Mouse (Mus musculus): ENCODE results near the gene Ptprt. TPM values are rescaled to one million over a fixed set of nuclear protein-coding genes. Genes with fewer than 3 reads are reported as not detected.
A peak's percentile ranks its signal among the peaks of the same experiment; 100 is the strongest.

The Ptprt gene
- polyA plus RNA-seq, 1 experiment from 2014 or later: 14.0 TPM

GRCm38 (mm10) chr2:161640805-161641204 lies 1020.1 kb downstream of the Ptprt start:
- Histone ChIP-seq H3K4me2 (no peak overlapping the region), H3K27ac (replicated peaks) (no peak overlapping the region), H3K4me1 (no peaks in the 10 kb centered on the region), H3K27me3 (replicated peaks) (no peaks in the 10 kb centered on the region), H3K4me3 (replicated peaks) (no peak overlapping the region), H3K9ac (replicated peaks) (no peak overlapping the region), H3K9me3 (replicated peaks) (no peaks in the 10 kb centered on the region), H3K36me3 (no peaks in the 10 kb centered on the region)
- ATAC-seq (ENCODE audit: low FRiP score): no peak
- 86% methylated on average over 2 of the region's 2 CpGs for WGBS

- Histone ChIP-seq H3K9me3 (replicated peaks) (no peaks in the 10 kb centered on the region), H3K27me3 (replicated peaks) (no peaks in the 10 kb centered on the region), H3K4me3 (replicated peaks) (no peak overlapping the region), H3K9ac (replicated peaks) (no peak overlapping the region), H3K36me3 (no peaks in the 10 kb centered on the region), H3K27ac (replicated peaks) (no peak overlapping the region), H3K4me2 (no peak overlapping the region), H3K4me1 (no peaks in the 10 kb centered on the region)
- WGBS: 97% methylated on average over 2 of the region's 2 CpGs
- ATAC-seq (ENCODE audit: low FRiP score): no peak
Observed at GRCm38 (mm10) chr2:161634084-161634483, 1026.9 kb downstream of the Ptprt start.

GRCm38 (mm10) chr2:161625896-161626295 lies 1035.1 kb downstream of the Ptprt start:
- ATAC-seq (ENCODE audit: low FRiP score): no peak
- Histone ChIP-seq H3K27me3 (replicated peaks) (no peaks in the 10 kb centered on the region), H3K9me3 (replicated peaks) (no peaks in the 10 kb centered on the region)

GRCm38 (mm10) chr2:161608401-161608800 lies 1052.5 kb downstream of the Ptprt start:
- Histone ChIP-seq H3K36me3 (no peaks in the 10 kb centered on the region), H3K27me3 (replicated peaks) (no peaks in the 10 kb centered on the region)

More at GRCm38 (mm10) chr2:161625896-161626295, 1035.1 kb downstream of the Ptprt start:
- Histone ChIP-seq H3K4me1 (no peaks in the 10 kb centered on the region), H3K36me3 (no peaks in the 10 kb centered on the region), H3K9ac (replicated peaks) (no peak overlapping the region), H3K4me2 (no peak overlapping the region), H3K27ac (replicated peaks) (no peak overlapping the region), H3K4me3 (replicated peaks) (no peak overlapping the region)
- WGBS: 85% methylated on average over 1 of the region's 1 CpGs

GRCm38 (mm10) chr2:161607372-161607771 lies 1053.6 kb downstream of the Ptprt start:
- ATAC-seq (ENCODE audit: low FRiP score): no peak
- WGBS: 73% methylated on average over 4 of the region's 4 CpGs
- Histone ChIP-seq H3K9me3 (replicated peaks) (no peaks in the 10 kb centered on the region), H3K4me3 (replicated peaks) (no peak overlapping the region), H3K27ac (replicated peaks) (no peak overlapping the region), H3K4me1 (peaks cover 17% of the 10 kb centered on the region), H3K4me2 (no peak overlapping the region), H3K9ac (replicated peaks) (no peak overlapping the region), H3K27me3 (replicated peaks) (no peaks in the 10 kb centered on the region), H3K36me3 (no peaks in the 10 kb centered on the region)

More at GRCm38 (mm10) chr2:161608401-161608800, 1052.5 kb downstream of the Ptprt start:
- H3K9ac ChIP-seq (replicated peaks): no peak overlapping the region
- H3K4me3 ChIP-seq (replicated peaks): no peak overlapping the region
- 80% methylated on average over 4 of the region's 4 CpGs for WGBS
- no peaks in the 10 kb centered on the region for H3K9me3 ChIP-seq (replicated peaks)
- ATAC-seq (ENCODE audit: low FRiP score): no peak
- no peak overlapping the region for H3K27ac ChIP-seq (replicated peaks)
- H3K4me1 ChIP-seq: peaks cover 17% of the 10 kb centered on the region
- H3K4me2 ChIP-seq: no peak overlapping the region

GRCm38 (mm10) chr2:161600206-161600808 lies 1060.6 kb downstream of the Ptprt start:
- Histone ChIP-seq H3K27me3 (replicated peaks) (no peaks in the 10 kb centered on the region), H3K27ac (replicated peaks) (no peak overlapping the region), H3K4me2 (no peak overlapping the region), H3K9ac (replicated peaks) (no peak overlapping the region), H3K9me3 (replicated peaks) (no peaks in the 10 kb centered on the region), H3K36me3 (no peaks in the 10 kb centered on the region), H3K4me1 (no peaks in the 10 kb centered on the region), H3K4me3 (replicated peaks) (no peak overlapping the region)
- WGBS: 66% methylated on average over 6 of the region's 6 CpGs
- no peak for ATAC-seq (ENCODE audit: low FRiP score)

GRCm38 (mm10) chr2:161593391-161594152 lies 1067.4 kb downstream of the Ptprt start:
- 90% methylated on average over 7 of the region's 7 CpGs for WGBS

GRCm38 (mm10) chr2:161574401-161574800 lies 1086.5 kb downstream of the Ptprt start:
- H3K4me1 ChIP-seq: 0 out of 2 replicates have a peak, but pooled peaks cover 5% of the 10 kb centered on the region
- H3K36me3 ChIP-seq: no peaks in the 10 kb centered on the region
- H3K27me3 ChIP-seq (replicated peaks): no peaks in the 10 kb centered on the region
- no peak overlapping the region for H3K27ac ChIP-seq (replicated peaks)
- no peak overlapping the region for H3K9ac ChIP-seq (replicated peaks)
- ATAC-seq (ENCODE audit: low FRiP score): no peak
- H3K4me3 ChIP-seq (replicated peaks): no peak overlapping the region
- H3K4me2 ChIP-seq: no peak overlapping the region
- H3K9me3 ChIP-seq (replicated peaks): no peaks in the 10 kb centered on the region

More at GRCm38 (mm10) chr2:161593391-161594152, 1067.4 kb downstream of the Ptprt start:
- Histone ChIP-seq H3K9me3 (replicated peaks) (no peaks in the 10 kb centered on the region), H3K4me3 (replicated peaks) (no peak overlapping the region), H3K4me1 (no peaks in the 10 kb centered on the region), H3K27me3 (replicated peaks) (no peaks in the 10 kb centered on the region), H3K36me3 (no peaks in the 10 kb centered on the region), H3K4me2 (no peak overlapping the region), H3K9ac (replicated peaks) (no peak overlapping the region), H3K27ac (replicated peaks) (no peak overlapping the region)
- ATAC-seq (ENCODE audit: low FRiP score): no peak

GRCm38 (mm10) chr2:161572201-161572600 lies 1088.7 kb downstream of the Ptprt start:
- no peaks in the 10 kb centered on the region for H3K36me3 ChIP-seq

GRCm38 (mm10) chr2:161570236-161570995 lies 1090.5 kb downstream of the Ptprt start:
- Histone ChIP-seq H3K9me3 (replicated peaks) (no peaks in the 10 kb centered on the region), H3K9ac (replicated peaks) (no peak overlapping the region), H3K4me1 (0 out of 2 replicates have a peak, but pooled peaks cover 5% of the 10 kb centered on the region), H3K4me3 (replicated peaks) (no peak overlapping the region), H3K27ac (replicated peaks) (0 out of 2 replicates have a peak overlapping the region, but pooled peaks have one; percentile 0), H3K36me3 (no peaks in the 10 kb centered on the region), H3K4me2 (no peak overlapping the region), H3K27me3 (replicated peaks) (no peaks in the 10 kb centered on the region)
- ATAC-seq (ENCODE audit: low FRiP score): no peak
- 64% methylated on average over 10 of the region's 10 CpGs for WGBS

More at GRCm38 (mm10) chr2:161572201-161572600, 1088.7 kb downstream of the Ptprt start:
- Histone ChIP-seq H3K4me2 (no peak overlapping the region), H3K9me3 (replicated peaks) (no peaks in the 10 kb centered on the region), H3K9ac (replicated peaks) (no peak overlapping the region), H3K27ac (replicated peaks) (no peak overlapping the region), H3K4me3 (replicated peaks) (no peak overlapping the region), H3K4me1 (0 out of 2 replicates have a peak, but pooled peaks cover 5% of the 10 kb centered on the region), H3K27me3 (replicated peaks) (no peaks in the 10 kb centered on the region)
- no peak for ATAC-seq (ENCODE audit: low FRiP score)

GRCm38 (mm10) chr2:161561502-161561901 lies 1099.4 kb downstream of the Ptprt start:
- 87% methylated on average over 2 of the region's 2 CpGs for WGBS
- no peak overlapping the region for H3K4me3 ChIP-seq (replicated peaks)
- H3K27me3 ChIP-seq (replicated peaks): no peaks in the 10 kb centered on the region
- H3K9me3 ChIP-seq (replicated peaks): no peaks in the 10 kb centered on the region
- no peak overlapping the region for H3K4me2 ChIP-seq
- H3K9ac ChIP-seq (replicated peaks): no peak overlapping the region
- H3K27ac ChIP-seq (replicated peaks): no peak overlapping the region
- H3K36me3 ChIP-seq: no peaks in the 10 kb centered on the region
- no peak for ATAC-seq (ENCODE audit: low FRiP score)
- H3K4me1 ChIP-seq: no peaks in the 10 kb centered on the region
